Mouse (Mus musculus): ENCODE data around the gene Itgb3bp. TPM values are rescaled to one million over a fixed set of nuclear protein-coding genes. Genes with fewer than 3 reads are reported as not detected.

Gene Itgb3bp
- polyA plus RNA-seq, 1 experiment from 2014 or later, result 42.5 TPM

DNA sequence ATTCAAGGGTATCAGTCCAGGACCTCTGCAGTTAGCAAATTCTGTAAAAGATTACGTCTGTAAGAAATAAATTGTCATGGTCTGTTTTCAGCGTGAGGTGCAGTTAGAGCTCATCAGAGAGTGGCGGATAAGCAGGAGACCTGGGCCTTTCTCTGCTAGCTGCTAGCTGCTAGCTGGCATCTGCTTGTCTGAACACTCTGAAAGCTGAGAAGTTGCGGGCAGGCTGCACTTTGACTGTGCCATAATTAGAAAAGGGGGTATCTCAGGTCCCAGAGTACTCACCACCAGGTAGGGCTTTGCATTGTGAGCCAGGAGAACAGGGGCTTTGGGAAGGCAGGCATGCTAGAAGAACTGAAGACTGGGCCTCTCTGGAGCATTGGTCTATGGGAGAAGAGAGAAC lies 2.2 kb upstream of the Itgb3bp start:
- Histone ChIP-seq H3K4me1 (peaks cover 16% of the 10 kb centered on the region; the same call in 1 of the 2 replicates), H3K9ac (no peak overlapping the region), H3K27ac (no peak overlapping the region), H3K4me2 (no peak overlapping the region), H3K4me3 (no peak overlapping the region), H3K27me3 (no peaks in the 10 kb centered on the region), H3K9me3 (no peaks in the 10 kb centered on the region), H3K36me3 (no peaks in the 10 kb centered on the region)
- no peak for ATAC-seq (ENCODE audit: insufficient number of reproducible peaks, insufficient read depth, low FRiP score, low TSS enrichment, low read depth)
- WGBS, result 65% methylated on average over 4 of the region's 4 CpGs

DNA sequence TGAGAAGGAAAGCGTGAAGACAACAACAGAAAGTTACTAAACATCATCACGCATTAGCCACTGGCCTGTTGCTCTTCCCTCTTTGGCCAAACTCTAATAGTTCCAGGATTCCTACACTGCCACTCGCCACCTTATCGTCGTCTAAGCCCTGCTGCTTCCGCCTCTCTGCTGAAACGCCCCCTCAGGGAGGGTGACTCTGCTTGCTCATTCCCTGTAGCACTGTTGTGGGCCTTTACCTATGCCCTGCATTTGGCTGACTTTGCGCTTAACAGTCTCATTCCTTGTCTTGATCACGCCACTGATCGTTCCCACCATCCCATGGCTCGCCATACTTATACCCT lies 1.6 kb upstream of the Itgb3bp start:
- Histone ChIP-seq H3K4me3 (no peak overlapping the region), H3K9ac (no peak overlapping the region)
- 69% methylated on average over 11 of the region's 11 CpGs for WGBS

DNA sequence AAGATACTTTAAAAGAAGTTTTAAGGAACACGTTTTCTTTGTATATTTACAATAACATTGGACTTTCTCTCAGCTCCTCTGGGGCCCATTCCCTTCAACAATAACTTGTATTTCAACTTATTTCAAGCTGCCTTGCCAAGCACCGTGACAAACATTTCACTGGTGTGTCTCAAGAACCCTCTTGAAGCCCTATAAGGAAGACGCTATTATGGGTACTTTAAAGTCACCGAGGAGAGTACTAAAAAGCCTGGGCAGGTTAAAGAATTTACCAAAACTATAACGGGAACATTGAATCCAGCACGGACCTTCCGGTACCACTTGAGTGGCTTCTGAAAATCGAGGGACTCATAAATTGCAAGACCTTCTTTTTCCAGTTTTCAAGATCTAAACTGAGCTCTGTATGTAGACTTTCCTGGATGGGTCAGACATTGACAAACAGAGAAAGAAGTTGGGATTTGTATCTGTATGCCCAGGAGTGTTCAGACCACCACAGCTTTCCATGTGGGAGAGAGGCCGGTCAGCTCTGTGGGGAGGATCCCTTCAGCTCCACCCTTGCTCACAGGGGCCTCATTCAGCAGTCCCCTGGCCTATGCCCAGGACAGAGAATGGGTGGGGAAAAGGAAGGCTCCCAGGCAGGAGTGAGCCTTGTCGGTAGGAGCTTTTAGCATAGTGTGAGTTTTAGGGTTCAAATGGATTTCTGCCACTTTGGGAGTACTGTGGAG lies 1.1 kb upstream of the Itgb3bp start:
- H3K4me1 ChIP-seq, result peaks cover 16% of the 10 kb centered on the region; the same call in 1 of the 2 replicates
- no peaks in the 10 kb centered on the region for H3K36me3 ChIP-seq
- peak overlapping the region; percentile 93 for H3K4me2 ChIP-seq
- 39% methylated on average over 10 of the region's 10 CpGs for WGBS
- no peak overlapping the region for H3K9ac ChIP-seq
- no peaks in the 10 kb centered on the region for H3K9me3 ChIP-seq
- no peaks in the 10 kb centered on the region for H3K27me3 ChIP-seq
- peak overlapping the region; percentile 60 for H3K4me3 ChIP-seq
- no peak overlapping the region for H3K27ac ChIP-seq
- no peak for ATAC-seq (ENCODE audit: insufficient number of reproducible peaks, insufficient read depth, low FRiP score, low TSS enrichment, low read depth)

More for the DNA sequence above, 1.6 kb upstream of the Itgb3bp start:
- H3K4me2 ChIP-seq, result no peak overlapping the region
- no peak for ATAC-seq (ENCODE audit: insufficient number of reproducible peaks, insufficient read depth, low FRiP score, low TSS enrichment, low read depth)
- peaks cover 16% of the 10 kb centered on the region; the same call in 1 of the 2 replicates for H3K4me1 ChIP-seq
- H3K27me3 ChIP-seq, result no peaks in the 10 kb centered on the region
- H3K36me3 ChIP-seq, result no peaks in the 10 kb centered on the region
- H3K27ac ChIP-seq, result no peak overlapping the region
- H3K9me3 ChIP-seq, result no peaks in the 10 kb centered on the region

DNA sequence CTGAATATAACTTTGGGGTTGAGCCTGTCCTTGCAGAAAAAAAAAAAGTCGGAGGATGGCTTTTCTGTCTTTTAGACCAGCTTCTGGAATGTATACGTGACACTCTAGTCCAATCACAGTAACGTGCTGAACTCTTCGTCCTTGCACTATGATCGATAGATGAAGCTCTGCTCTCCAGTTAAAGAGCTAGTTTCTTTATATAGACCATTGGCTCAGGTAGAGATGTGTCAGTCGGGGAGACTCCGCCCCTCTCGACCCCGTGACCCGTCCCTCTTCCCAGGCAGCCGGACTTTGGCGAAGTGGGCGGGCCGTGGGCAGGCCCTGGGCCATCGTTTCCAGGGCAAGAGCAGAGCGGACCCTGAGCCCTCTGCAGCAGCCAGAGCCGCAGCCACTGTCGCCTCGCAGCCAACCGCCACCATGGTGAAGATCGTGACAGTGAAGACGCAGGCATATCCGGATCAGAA lies 432 bp downstream of the Itgb3bp start, which contains the start of gene Pgm1:
Gene Pgm1 (plus strand): TSS at position 266 of the 464 bp plus-strand sequence.
- Histone ChIP-seq H3K27me3 (no peaks in the 10 kb centered on the region), H3K9me3 (no peaks in the 10 kb centered on the region), H3K4me2 (peak within 1 kb of the TSS; percentile 93), H3K27ac (peak within 1 kb of the TSS; percentile 77), H3K4me1 (peaks cover 16% of the 10 kb centered on the region; the same call in 1 of the 2 replicates), H3K4me3 (peak within 1 kb of the TSS; percentile 60), H3K36me3 (no peaks in the 10 kb centered on the region), H3K9ac (peak within 1 kb of the TSS; percentile 78)
- 4% methylated on average over 23 of the region's 23 CpGs for WGBS
- peak; percentile 62 for ATAC-seq (ENCODE audit: insufficient number of reproducible peaks, insufficient read depth, low FRiP score, low TSS enrichment, low read depth)

DNA sequence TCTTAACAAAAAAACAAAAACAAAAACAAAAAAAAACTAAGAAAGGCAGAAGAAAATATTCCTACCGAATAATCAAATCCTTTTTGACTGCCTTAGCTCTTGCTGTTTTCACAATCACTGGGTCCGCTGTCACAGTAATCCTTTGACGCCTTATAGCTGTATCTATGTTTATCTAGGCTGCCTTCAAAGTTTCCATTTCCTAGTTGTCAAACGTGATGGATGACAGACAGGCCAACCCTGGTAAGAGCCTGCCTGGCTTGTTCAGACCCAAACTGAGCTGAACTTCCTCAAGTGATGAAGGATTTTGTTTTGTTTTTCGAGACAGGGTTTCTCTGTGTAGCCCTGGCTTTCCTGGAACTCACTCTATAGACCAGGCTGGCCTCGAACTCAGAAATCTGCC lies 1.1 kb downstream of the Itgb3bp start:
- no peak overlapping the region for H3K4me2 ChIP-seq
- no peak overlapping the region for H3K9ac ChIP-seq
- peaks cover 16% of the 10 kb centered on the region; the same call in 1 of the 2 replicates for H3K4me1 ChIP-seq
- H3K27me3 ChIP-seq, result no peaks in the 10 kb centered on the region
- WGBS, result 74% methylated on average over 6 of the region's 6 CpGs
- no peaks in the 10 kb centered on the region for H3K9me3 ChIP-seq
- H3K27ac ChIP-seq, result no peak overlapping the region
- H3K4me3 ChIP-seq, result no peak overlapping the region
- ATAC-seq (ENCODE audit: insufficient number of reproducible peaks, insufficient read depth, low FRiP score, low TSS enrichment, low read depth), result no peak
- H3K36me3 ChIP-seq, result no peaks in the 10 kb centered on the region

DNA sequence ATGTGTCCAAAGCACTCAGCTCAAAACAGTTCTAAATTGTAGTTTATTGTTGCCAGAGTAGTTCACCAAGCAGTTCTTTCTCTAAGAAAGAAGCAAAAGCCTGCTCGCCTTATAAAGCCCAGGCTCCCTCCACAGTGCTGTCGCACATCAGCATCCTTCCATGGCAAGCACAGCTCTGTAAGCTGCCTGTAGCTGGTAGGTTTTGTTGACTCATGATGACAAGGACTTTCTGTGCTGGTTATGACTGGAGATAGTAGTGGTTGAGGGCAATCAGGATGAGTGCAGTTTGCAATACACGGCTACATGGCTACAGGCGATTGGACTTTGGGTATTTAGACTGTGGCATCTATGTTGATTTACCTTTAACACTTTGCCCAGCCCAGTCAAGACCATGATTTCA lies 3.2 kb downstream of the Itgb3bp start:
- H3K27ac ChIP-seq, result no peak overlapping the region
- ATAC-seq (ENCODE audit: insufficient number of reproducible peaks, insufficient read depth, low FRiP score, low TSS enrichment, low read depth), result no peak
- peaks cover 16% of the 10 kb centered on the region; the same call in 1 of the 2 replicates for H3K4me1 ChIP-seq
- H3K4me2 ChIP-seq, result no peak overlapping the region
- 92% methylated on average over 4 of the region's 4 CpGs for WGBS
- H3K9me3 ChIP-seq, result no peaks in the 10 kb centered on the region
- no peak overlapping the region for H3K9ac ChIP-seq
- no peaks in the 10 kb centered on the region for H3K36me3 ChIP-seq
- H3K27me3 ChIP-seq, result no peaks in the 10 kb centered on the region
- H3K4me3 ChIP-seq, result no peak overlapping the region

DNA sequence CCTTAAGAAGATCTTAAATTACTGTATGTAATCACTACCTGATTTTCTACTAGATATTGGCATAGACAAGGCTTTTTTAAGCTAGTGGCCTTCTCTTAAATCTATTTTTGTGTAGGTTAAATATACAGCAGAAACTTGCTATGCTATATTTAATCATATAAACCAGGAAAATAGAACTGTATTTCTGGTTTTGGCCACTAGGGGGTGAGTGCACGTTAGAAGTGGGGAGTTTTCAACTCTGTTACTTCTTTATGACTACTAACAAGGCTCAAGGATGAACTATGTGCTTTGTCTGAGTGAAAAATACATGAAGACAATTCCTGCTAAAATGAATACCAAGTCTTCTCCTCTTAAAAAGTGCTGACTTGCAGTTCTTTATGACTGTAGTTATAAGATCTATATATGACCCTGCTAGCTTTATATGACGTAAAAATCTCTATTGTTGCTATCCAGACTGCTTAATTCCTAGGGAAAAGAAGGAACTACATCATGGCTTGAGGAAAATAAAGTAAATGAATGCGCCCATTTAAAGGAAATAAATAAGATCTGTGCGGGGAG lies 15.6 kb downstream of the Itgb3bp start:
- Histone ChIP-seq H3K4me3 (no peak overlapping the region), H3K9ac (no peak overlapping the region), H3K9me3 (no peaks in the 10 kb centered on the region), H3K27me3 (no peaks in the 10 kb centered on the region), H3K27ac (no peak overlapping the region), H3K4me1 (no peaks in the 10 kb centered on the region), H3K4me2 (no peak overlapping the region), H3K36me3 (0 out of 2 replicates have a peak, but pooled peaks cover 6% of the 10 kb centered on the region)
- ATAC-seq (ENCODE audit: insufficient number of reproducible peaks, insufficient read depth, low FRiP score, low TSS enrichment, low read depth), result no peak
- WGBS, result 72% methylated on average over 4 of the region's 4 CpGs

DNA sequence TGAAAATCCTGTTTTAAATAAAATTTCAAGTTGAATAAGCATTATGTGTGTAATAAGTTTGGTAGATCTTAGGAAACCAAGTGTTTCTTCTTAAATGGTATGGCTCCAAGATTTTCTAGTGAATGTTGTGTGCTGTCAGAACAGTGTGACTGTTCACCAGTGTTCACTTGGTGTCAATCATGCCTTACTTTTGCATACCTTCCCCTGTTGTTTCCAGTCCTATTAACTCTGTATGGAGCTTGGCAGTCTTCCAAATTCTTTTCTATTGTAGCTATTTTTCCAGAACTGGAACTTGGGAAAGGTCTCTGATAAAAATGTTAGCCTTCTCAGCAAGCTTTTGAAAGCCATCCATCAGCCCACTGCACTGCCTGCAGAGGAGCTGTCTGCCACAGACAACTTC lies 47.2 kb downstream of the Itgb3bp start:
- H3K4me3 ChIP-seq, result no peak overlapping the region
- H3K4me1 ChIP-seq, result no peaks in the 10 kb centered on the region
- peaks cover 5% of the 10 kb centered on the region for H3K36me3 ChIP-seq
- H3K9me3 ChIP-seq, result no peaks in the 10 kb centered on the region
- H3K9ac ChIP-seq, result no peak overlapping the region
- H3K27me3 ChIP-seq, result no peaks in the 10 kb centered on the region
- ATAC-seq (ENCODE audit: insufficient number of reproducible peaks, insufficient read depth, low FRiP score, low TSS enrichment, low read depth), result no peak
- H3K27ac ChIP-seq, result no peak overlapping the region
- no peak overlapping the region for H3K4me2 ChIP-seq

DNA sequence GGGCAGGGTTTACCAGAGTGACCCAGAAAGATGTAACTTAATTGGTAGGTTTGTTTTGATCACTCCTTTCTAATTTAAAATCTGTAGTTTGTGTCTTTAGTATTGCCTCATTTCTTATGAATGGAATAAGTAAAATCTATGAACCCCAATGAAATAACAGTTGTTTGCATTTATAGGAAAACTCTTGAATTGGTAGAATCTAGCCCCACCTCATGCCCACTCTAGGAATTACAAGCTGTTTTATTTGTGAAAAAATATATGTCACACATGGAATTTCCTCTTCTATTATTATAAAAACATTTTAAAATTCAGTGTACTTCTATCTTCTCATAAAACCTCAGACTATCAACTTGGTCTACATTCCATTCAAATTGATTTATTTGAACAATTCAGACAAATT lies 47.7 kb downstream of the Itgb3bp start:
- H3K27me3 ChIP-seq, result no peaks in the 10 kb centered on the region
- no peaks in the 10 kb centered on the region for H3K9me3 ChIP-seq
- H3K36me3 ChIP-seq, result peaks cover 5% of the 10 kb centered on the region
- H3K4me1 ChIP-seq, result no peaks in the 10 kb centered on the region
- no peak overlapping the region for H3K4me3 ChIP-seq
- H3K9ac ChIP-seq, result no peak overlapping the region
- no peak for ATAC-seq (ENCODE audit: insufficient number of reproducible peaks, insufficient read depth, low FRiP score, low TSS enrichment, low read depth)
- no peak overlapping the region for H3K4me2 ChIP-seq
- H3K27ac ChIP-seq, result no peak overlapping the region

DNA sequence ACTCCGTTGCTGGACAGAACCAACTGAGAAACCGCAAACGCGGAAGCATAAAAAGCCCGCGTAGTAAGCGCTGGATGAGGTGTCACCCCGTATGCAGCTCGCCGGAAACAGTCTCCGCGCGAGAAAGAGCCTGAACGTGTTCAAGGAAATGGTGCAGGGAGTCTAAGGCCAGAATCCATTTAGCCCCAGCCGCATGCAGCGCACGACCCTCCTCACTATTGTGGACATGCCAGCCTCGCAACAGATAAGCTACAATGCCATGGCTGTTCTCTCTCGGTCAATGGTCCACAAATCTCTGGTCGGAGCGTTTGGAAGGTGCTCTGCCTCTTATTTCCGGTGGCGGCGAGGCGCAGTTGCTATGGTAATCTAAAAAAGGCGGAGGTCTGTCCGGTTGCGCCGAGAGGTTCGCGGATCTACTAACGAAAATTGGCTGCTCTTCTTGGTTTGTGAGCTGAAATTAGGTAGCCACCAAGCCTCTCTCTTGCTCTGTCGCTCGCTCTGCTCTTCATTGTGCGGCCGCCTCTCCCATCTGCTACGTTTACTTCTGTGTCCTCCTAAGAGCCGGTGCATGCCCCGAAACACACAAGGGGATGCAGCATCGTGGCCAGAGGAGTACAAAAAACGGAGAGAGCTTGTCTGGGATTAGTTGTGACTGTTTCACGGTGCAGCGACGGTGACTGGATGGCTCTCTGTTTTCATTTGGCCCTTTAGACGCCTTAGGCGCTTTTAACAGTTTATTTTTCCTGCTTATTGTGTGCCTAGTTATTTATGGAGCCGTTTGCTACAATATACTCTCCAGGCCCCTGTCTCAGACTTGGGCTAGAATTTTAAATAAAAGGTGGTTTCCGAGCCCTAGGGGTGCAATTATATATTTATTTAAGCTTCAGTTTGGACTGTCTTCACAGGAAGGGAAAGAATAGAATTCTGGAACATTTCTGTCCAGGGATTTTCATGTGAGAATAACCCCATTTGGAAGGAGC lies 100.2 kb downstream of the Itgb3bp start, which contains the start of gene Efcab7:
Gene Efcab7 (plus strand): TSS at position 105 of the 980 bp plus-strand sequence.
- peak within 1 kb of the TSS; percentile 81 for H3K4me3 ChIP-seq
- no peaks in the 10 kb centered on the region for H3K27me3 ChIP-seq
- H3K27ac ChIP-seq, result peak within 1 kb of the TSS; percentile 86
- peak; percentile 84 for ATAC-seq (ENCODE audit: insufficient number of reproducible peaks, insufficient read depth, low FRiP score, low TSS enrichment, low read depth)
- H3K9me3 ChIP-seq, result no peaks in the 10 kb centered on the region
- H3K4me1 ChIP-seq, result peaks cover 8% of the 10 kb centered on the region
- WGBS, result under 1% methylated on average over 48 of the region's 48 CpGs
- H3K9ac ChIP-seq, result peak within 1 kb of the TSS; percentile 86
- peak within 1 kb of the TSS; percentile 71 for H3K4me2 ChIP-seq
- H3K36me3 ChIP-seq, result peaks cover 6% of the 10 kb centered on the region; the same call in 1 of the 2 replicates

DNA sequence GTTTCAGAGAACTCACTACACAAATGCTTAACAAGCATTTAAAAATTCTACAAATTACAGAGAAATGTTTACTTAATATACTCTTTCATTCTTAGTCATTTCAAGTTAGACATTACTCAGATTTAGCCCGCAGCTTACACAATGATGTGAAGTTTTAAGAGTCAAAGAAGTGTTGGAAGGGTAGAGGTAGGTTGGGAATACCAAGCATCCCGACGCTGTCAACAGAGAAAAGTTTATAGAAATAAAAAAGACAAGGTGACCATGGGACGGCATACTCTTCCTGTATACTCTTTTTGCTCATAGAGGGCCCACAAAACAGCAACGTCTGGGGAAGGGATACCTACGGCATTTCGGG lies 100.9 kb downstream of the Itgb3bp start:
- H3K9ac ChIP-seq, result peak overlapping the region; percentile 86
- H3K27ac ChIP-seq, result peak overlapping the region; percentile 86; the same call in 1 of the 2 replicates
- H3K27me3 ChIP-seq, result no peaks in the 10 kb centered on the region
- WGBS, result under 1% methylated on average over 7 of the region's 7 CpGs
- H3K4me1 ChIP-seq, result peaks cover 8% of the 10 kb centered on the region
- H3K36me3 ChIP-seq, result peaks cover 6% of the 10 kb centered on the region; the same call in 1 of the 2 replicates
- H3K4me3 ChIP-seq, result peak overlapping the region; percentile 81
- no peak for ATAC-seq (ENCODE audit: insufficient number of reproducible peaks, insufficient read depth, low FRiP score, low TSS enrichment, low read depth)
- no peaks in the 10 kb centered on the region for H3K9me3 ChIP-seq
- H3K4me2 ChIP-seq, result peak overlapping the region; percentile 71

All from embryonic facial prominence, embryonic 13.5 days (tissue).